Mouse (Mus musculus): ENCODE measurements around the gene Ajap1. TPM values are rescaled to one million over a fixed set of nuclear protein-coding genes. Genes with fewer than 3 reads are reported as not detected.

The Ajap1 gene
- not detected for polyA plus RNA-seq (2017; shearing (Covaris generic))

DNA sequence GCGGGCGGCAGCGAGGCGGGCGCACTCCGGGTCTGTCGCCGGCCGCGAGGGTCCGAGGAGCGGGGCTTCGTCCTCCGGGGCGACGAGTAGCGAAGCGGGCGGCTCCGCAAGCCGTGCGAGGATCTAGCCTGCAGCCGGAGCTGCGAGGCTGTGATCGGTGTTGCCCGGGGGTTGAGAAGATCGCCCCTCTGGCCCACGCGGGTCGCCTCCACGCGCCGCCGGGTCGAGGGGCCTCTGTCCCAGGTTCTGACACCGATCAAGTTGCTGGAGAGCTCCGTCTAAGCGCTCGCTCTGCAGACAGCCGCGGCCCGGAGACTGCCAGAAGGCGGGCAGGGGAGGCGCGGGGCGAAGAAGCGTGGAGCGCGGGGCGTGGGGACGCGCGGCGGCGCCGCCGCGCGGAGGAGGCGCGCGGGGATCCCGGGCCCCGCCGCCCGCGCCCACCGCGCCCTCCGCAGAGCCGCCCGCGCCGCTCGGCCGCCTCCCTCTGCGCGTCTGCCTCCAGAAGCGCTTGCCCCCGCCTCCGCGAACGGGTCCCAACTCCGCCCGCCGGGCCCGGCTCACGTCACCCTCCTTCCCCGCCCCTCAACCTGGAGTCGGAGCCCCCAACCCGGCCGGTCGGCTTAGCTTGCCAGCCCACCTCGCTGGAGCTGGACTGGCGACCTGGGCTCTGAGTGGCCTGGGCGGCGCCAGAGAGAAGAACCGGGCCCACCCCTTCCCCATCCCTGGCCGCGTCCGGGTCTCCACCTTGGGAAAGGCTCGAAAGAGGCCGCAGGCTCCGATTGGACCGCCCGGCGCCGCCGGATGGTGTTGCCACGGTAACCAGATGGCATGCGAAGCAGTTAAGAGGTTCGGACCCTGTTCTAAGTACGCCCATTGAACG, at the start of gene Ajap1:
TSS of gene Ajap1 (minus strand) at position 353 of the 880 bp plus-strand sequence.

